Mouse (Mus musculus) CH12.LX (cell line): ENCODE results near the gene Dlx3.

Experiments
- BHLHE40 ChIP-seq: IDR thresholded peaks from 2 replicates; pipeline ENCODE4 v1.6.1; 2011; ENCODE audit warnings: mild to moderate bottlenecking, low read depth, low read length, improper control_type of control experiment
- CTCF ChIP-seq, 2 experiments: IDR thresholded peaks in 1 of 2; conservative IDR thresholded peaks in 1 of 2; 2 replicates each; pipeline ENCODE4 v1.5.1; 2011 to 2012; ENCODE audit warnings: low read depth in 2 of 2, low read length in 2 of 2, improper control_type of control experiment in 1 of 2, inconsistent platforms in 1 of 2, mild to moderate bottlenecking in 1 of 2, moderate library complexity in 1 of 2
- EP300 ChIP-seq: IDR thresholded peaks from 2 replicates; pipeline ENCODE4 v1.6.1; 2011; ENCODE audit warnings: low read length, improper control_type of control experiment
- GABPA ChIP-seq: IDR thresholded peaks from 2 replicates; pipeline ENCODE4 v1.6.1; 2012; ENCODE audit warnings: low read depth, low read length, improper control_type of control experiment, inconsistent platforms; ENCODE audit not compliant: insufficient replicate concordance
- MAFK ChIP-seq: IDR thresholded peaks from 2 replicates; pipeline ENCODE4 v1.6.1; 2011; ENCODE audit warnings: low read length, improper control_type of control experiment; ENCODE audit not compliant: insufficient replicate concordance
- MAX ChIP-seq: IDR thresholded peaks from 2 replicates; pipeline ENCODE4 v1.6.1; 2011; ENCODE audit warnings: low read length, improper control_type of control experiment
- MAZ ChIP-seq: IDR thresholded peaks from 2 replicates; pipeline ENCODE4 v1.6.1; 2012; ENCODE audit warnings: low read depth, mild to moderate bottlenecking, inconsistent platforms, low read length, improper control_type of control experiment, moderate library complexity
- MXI1 ChIP-seq: IDR thresholded peaks from 2 replicates; pipeline ENCODE4 v1.6.1; 2011; ENCODE audit warnings: mild to moderate bottlenecking, low read depth, low read length, improper control_type of control experiment
- MYC ChIP-seq: IDR thresholded peaks from 2 replicates; pipeline ENCODE4 v1.6.1; 2011; ENCODE audit warnings: low read depth, mild to moderate bottlenecking, improper control_type of control experiment, low read length
- NELFE ChIP-seq: IDR thresholded peaks from 2 replicates; pipeline ENCODE4 v1.6.1; 2011; ENCODE audit warnings: low read depth, low read length, improper control_type of control experiment
- POLR2A ChIP-seq: IDR thresholded peaks from 2 replicates; pipeline ENCODE4 v1.6.1; 2011; ENCODE audit warnings: low read depth, mild to moderate bottlenecking, improper control_type of control experiment, low read length
- TCF12 ChIP-seq: IDR thresholded peaks from 2 replicates; pipeline ENCODE4 v1.6.1; 2014; ENCODE audit warnings: low read depth, mild to moderate bottlenecking, inconsistent platforms, low read length, improper control_type of control experiment
- UBTF ChIP-seq: IDR thresholded peaks from 2 replicates; pipeline ENCODE4 v1.6.1; 2012; ENCODE audit warnings: low read depth, mild to moderate bottlenecking, inconsistent platforms, low read length, improper control_type of control experiment, moderate library complexity

DNA sequence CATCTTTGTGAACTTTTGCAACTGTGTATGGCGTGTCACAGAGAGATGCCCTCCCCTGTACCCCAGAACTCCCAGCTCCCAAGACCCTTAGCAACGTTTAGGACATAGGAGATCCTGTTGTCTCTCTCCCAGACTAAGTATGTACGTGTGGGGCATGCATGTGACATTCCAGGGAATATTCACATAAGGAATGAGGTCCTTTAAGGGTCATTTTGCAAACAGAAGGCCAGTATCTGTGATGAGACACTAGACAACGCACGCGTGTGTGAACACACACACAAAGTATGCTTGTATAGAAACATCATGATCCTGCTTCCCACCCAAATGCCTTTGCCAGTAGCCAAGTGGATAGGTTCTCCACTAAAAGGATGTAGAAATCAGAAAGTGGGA lies 2.2 kb downstream of the Dlx3 start:
- TF ChIP-seq EP300 (no peak), MAX (no peak), NELFE (no peak), TCF12 (no peak), MAFK (no peak), UBTF (no peak), MXI1 (no peak), POLR2A (no peak), CTCF (conservative IDR thresholded peaks at IDR 0.05 in 1 of 2, IDR thresholded peaks at IDR 0.05 in 1 of 2; ENCODE audit: low read depth in 2 of 2, low read length in 2 of 2) (no peak), GABPA (no peak), MYC (no peak), BHLHE40 (no peak), MAZ (no peak)
